Mouse (Mus musculus) midbrain, embryonic 15.5 days (tissue): ENCODE data around the gene Lrrc72. TPM values are rescaled to one million over a fixed set of nuclear protein-coding genes. Genes with fewer than 3 reads are reported as not detected.

Source experiments
- ATAC-seq: fragments of 200-750 bp; cut with Nextera tagmentation; replicated peaks from 2 replicates; pipeline ENCODE4 v1.8.0; 2017; ENCODE audit warnings: moderate TSS enrichment
- H3K27ac ChIP-seq: fragments of 300-500 bp; sonication (generic); 2 replicates; pipeline ENCODE4 v1.5.1; 2015; ENCODE audit warnings: mild to moderate bottlenecking, inconsistent platforms
- H3K27me3 ChIP-seq: fragments of 300-500 bp; sonication (generic); replicated peaks from 2 replicates; pipeline ENCODE4 v1.6.1; 2015; ENCODE audit warnings: inconsistent platforms
- H3K36me3 ChIP-seq: fragments of 300-500 bp; sonication (generic); replicated peaks from 2 replicates; pipeline ENCODE4 v1.6.1; 2015; ENCODE audit warnings: inconsistent platforms
- H3K4me1 ChIP-seq: fragments of 300-500 bp; sonication (generic); 2 replicates; pipeline ENCODE4 v1.6.1; 2015; ENCODE audit warnings: inconsistent platforms
- H3K4me2 ChIP-seq: fragments of 300-500 bp; sonication (generic); 2 replicates; pipeline ENCODE4 v1.6.1; 2015; ENCODE audit warnings: inconsistent platforms, mild to moderate bottlenecking, moderate library complexity
- H3K4me3 ChIP-seq: fragments of 300-500 bp; sonication (generic); 2 replicates; pipeline ENCODE4 v1.5.1; 2015; ENCODE audit warnings: mild to moderate bottlenecking, inconsistent platforms
- H3K9ac ChIP-seq: fragments of 300-500 bp; sonication (generic); 2 replicates; pipeline ENCODE4 v1.6.1; 2015; ENCODE audit warnings: mild to moderate bottlenecking, inconsistent platforms
- H3K9me3 ChIP-seq: fragments of 300-500 bp; sonication (generic); 2 replicates; pipeline ENCODE4 v1.6.1; 2016; ENCODE audit warnings: inconsistent platforms
- WGBS: fragments of 180-500 bp; shearing (Covaris S2); methylation state at CpG from one replicate; pipeline ENCODE4 v1.1.7; 2015; ENCODE audit warnings: mixed read lengths; 5-methylcytosine and 5-hydroxymethylcytosine counted together
- polyA plus RNA-seq: library from polyadenylated mRNA; unstranded; fragments of >200 nt; fragmentation: Nextera tagmentation; extraction: Ambion mirVana; gene quantifications from 2 replicates; pipeline ENCODE4 v1.2.1, GENCODE M21; 2015

Lrrc72 gene
- 0.43 TPM in 1 of 2 replicates, not detected in the other for polyA plus RNA-seq

DNA sequence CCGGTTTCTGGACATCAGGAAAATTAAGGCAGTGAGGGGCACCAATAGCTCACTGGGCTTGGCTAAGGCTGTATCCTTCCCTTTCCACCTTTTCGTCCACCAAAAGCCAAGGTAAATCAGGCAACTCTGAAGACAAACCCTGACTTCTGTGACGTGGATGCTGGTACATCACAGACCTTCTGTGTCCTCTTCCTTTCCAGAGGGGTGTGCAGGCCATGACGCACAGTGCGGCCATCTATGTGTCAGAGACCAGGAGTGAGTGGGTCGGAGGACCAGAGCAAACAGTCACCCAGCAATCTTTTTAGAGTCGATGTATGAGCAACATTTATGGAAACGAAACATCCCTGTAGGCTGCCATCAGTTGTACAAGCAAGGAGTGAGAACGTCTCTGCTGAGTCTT, at the start of gene Lrrc72:
Lrrc72 (minus strand) TSS at position 101 of the 400 bp plus-strand sequence.
- WGBS = 92% methylated on average over 9 of the region's 9 CpGs
- no peaks in the 10 kb centered on the region for H3K36me3 ChIP-seq

DNA sequence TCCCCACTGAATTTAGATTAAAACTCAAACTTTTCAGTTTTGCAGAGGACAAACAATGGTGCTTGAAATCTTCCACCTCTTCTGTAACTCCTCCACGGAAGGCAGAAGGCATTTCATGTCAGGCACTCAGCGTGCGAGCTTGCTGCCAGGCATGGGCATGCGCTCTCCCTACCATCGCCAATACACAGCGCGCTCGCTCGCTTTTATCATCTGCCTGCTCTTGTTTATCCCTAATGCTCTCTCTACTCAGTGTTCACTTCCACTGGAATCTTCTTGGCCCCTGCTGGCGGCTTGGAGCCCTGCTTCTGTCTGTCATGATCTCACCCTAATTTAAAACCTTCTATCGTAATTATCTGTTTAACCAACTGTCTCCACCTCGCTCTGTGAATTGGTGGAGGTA, 49.1 kb upstream of the Lrrc72 start:
- Histone ChIP-seq H3K27me3 (no peaks in the 10 kb centered on the region), H3K9ac (no peak overlapping the region), H3K4me3 (no peak overlapping the region), H3K36me3 (no peaks in the 10 kb centered on the region), H3K4me2 (no peak overlapping the region), H3K9me3 (no peaks in the 10 kb centered on the region), H3K27ac (no peak overlapping the region), H3K4me1 (no peaks in the 10 kb centered on the region)
- 88% methylated on average over 12 of the region's 12 CpGs for WGBS
- no peak for ATAC-seq

More for the DNA sequence above, at the start of gene Lrrc72:
- no peak within 1 kb of the TSS for H3K4me2 ChIP-seq
- no peak for ATAC-seq
- H3K4me1 ChIP-seq = no peaks in the 10 kb centered on the region
- H3K4me3 ChIP-seq = no peak within 1 kb of the TSS
- no peak within 1 kb of the TSS for H3K27ac ChIP-seq
- no peak within 1 kb of the TSS for H3K9ac ChIP-seq
- no peaks in the 10 kb centered on the region for H3K9me3 ChIP-seq
- no peaks in the 10 kb centered on the region for H3K27me3 ChIP-seq

DNA sequence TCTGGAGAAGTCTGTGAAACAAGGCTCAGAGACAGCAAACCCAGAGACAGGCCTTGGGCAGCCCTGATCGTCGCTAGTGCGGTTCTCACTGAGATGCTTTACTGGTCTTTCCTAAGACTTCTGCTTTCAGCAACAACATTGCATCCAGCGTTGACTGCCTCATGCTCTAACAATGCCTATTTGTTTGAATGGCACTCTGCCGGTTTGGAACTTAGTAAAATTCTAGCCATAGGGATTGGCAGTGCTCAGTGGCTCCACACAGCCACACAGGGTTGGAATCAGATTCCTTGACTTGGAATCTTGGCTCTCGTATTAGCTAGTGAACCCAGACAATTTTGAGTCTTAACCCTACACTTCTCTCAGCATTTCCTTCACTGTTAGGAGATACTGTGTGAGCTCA, 38.1 kb upstream of the Lrrc72 start:
- Histone ChIP-seq H3K27me3 (no peaks in the 10 kb centered on the region), H3K9me3 (no peaks in the 10 kb centered on the region), H3K4me3 (no peak overlapping the region), H3K4me1 (no peaks in the 10 kb centered on the region), H3K36me3 (no peaks in the 10 kb centered on the region), H3K4me2 (no peak overlapping the region), H3K9ac (no peak overlapping the region), H3K27ac (no peak overlapping the region)
- ATAC-seq = no peak
- WGBS = 85% methylated on average over 6 of the region's 6 CpGs

DNA sequence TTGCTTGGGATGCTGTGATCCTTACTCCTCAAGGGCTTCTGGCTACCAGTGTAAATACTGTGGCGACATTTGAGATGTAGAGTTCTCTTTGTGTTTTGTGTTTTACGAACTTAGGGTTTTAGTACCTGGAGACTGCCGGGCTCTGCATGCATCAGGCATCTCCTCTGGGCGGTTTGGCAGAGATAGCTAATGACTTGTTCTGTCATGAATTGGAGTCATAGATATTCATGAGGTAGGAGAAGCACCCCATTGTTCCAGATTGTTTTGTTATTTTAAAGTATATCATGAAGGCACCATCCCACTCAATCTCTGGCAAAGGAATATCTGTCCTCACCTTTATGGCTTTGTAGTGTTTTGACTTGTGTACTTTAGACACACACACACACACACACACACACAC, 37.3 kb upstream of the Lrrc72 start:
- no peaks in the 10 kb centered on the region for H3K4me1 ChIP-seq
- no peaks in the 10 kb centered on the region for H3K36me3 ChIP-seq
- H3K9me3 ChIP-seq = no peaks in the 10 kb centered on the region
- no peak overlapping the region for H3K4me2 ChIP-seq
- H3K27me3 ChIP-seq = no peaks in the 10 kb centered on the region
- H3K27ac ChIP-seq = no peak overlapping the region
- no peak overlapping the region for H3K9ac ChIP-seq
- H3K4me3 ChIP-seq = no peak overlapping the region
- ATAC-seq = no peak
- 81% methylated on average over 4 of the region's 4 CpGs for WGBS

DNA sequence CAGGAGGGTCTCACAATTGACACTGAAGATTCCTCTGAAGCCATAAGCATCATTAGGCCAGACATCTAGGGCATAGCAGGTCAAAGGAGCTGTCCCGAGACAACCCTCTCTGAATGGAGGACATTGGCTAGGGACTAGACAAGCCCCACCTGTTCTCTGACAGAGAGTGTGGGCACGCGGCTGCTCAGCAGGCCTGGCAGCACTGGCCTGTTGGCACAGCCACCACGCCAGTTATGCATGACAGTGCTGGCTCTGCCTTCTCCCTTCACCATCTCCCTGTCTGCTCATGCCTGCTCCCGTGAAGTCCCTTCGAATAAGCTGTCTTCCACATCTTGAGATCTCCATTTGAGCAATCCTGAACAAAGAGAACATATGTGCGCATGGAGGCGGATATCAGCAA, 36.4 kb upstream of the Lrrc72 start:
- no peak overlapping the region for H3K9ac ChIP-seq
- H3K36me3 ChIP-seq = no peaks in the 10 kb centered on the region
- H3K9me3 ChIP-seq = no peaks in the 10 kb centered on the region
- no peaks in the 10 kb centered on the region for H3K4me1 ChIP-seq
- no peak for ATAC-seq
- WGBS = 85% methylated on average over 8 of the region's 8 CpGs
- no peaks in the 10 kb centered on the region for H3K27me3 ChIP-seq
- no peak overlapping the region for H3K4me2 ChIP-seq
- no peak overlapping the region for H3K4me3 ChIP-seq
- no peak overlapping the region for H3K27ac ChIP-seq

DNA sequence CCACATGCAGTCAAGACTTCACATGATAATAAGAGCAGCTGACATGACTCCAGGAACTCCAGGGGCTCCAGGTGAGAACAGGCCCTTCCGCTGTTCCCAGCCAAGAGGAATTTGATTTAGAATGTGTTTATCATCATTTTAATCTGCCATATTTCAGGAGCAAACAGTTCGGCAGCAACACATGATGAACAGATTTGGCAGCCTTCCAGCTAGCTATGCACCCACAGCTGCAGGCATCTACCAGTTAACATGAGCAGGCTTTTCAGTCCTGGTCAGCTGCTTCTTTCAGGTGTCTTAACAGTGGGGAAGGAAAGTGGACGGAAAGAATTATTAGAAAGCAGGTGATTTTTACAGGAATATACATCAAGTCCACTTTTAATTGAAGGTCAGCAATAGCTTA, 21.6 kb upstream of the Lrrc72 start:
- H3K9ac ChIP-seq = no peak overlapping the region
- H3K4me3 ChIP-seq = no peak overlapping the region
- no peaks in the 10 kb centered on the region for H3K27me3 ChIP-seq
- H3K27ac ChIP-seq = no peak overlapping the region
- H3K9me3 ChIP-seq = no peaks in the 10 kb centered on the region
- WGBS = 69% methylated on average over 3 of the region's 3 CpGs
- no peak overlapping the region for H3K4me2 ChIP-seq
- no peaks in the 10 kb centered on the region for H3K36me3 ChIP-seq
- H3K4me1 ChIP-seq = no peaks in the 10 kb centered on the region
- no peak for ATAC-seq

DNA sequence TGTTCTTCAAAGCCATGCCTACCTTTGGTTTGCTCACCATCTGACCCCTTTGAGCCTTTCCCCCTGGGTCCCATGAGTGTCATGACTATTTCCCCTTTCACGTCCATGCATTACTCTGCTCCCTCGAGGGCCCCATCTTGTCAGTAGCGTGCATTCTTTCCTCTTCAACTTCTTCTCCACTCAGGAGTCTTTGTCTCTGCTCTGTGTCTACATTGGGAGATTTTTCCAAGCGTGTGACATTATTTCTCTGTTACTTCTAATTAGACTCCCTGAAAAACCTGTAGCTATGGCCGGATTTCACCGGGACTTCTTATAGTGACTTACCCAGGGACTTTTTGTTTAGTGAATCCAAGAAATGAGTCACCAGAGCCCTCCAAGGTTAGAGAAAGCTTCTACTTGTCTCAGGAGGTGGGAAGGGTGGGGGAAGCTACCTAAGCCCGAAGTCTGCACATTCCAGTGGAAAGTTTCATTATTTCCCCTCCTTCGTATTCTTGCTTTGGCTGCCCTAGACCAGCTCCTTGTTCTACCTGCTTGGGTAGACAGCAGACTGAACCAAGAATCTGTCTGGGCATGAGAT, 14.6 kb upstream of the Lrrc72 start:
- Histone ChIP-seq H3K27ac (no peak overlapping the region), H3K36me3 (no peaks in the 10 kb centered on the region), H3K9me3 (no peaks in the 10 kb centered on the region), H3K27me3 (no peaks in the 10 kb centered on the region), H3K4me3 (no peak overlapping the region), H3K9ac (no peak overlapping the region), H3K4me1 (no peaks in the 10 kb centered on the region), H3K4me2 (no peak overlapping the region)
- WGBS = 90% methylated on average over 8 of the region's 8 CpGs
- ATAC-seq = no peak

DNA sequence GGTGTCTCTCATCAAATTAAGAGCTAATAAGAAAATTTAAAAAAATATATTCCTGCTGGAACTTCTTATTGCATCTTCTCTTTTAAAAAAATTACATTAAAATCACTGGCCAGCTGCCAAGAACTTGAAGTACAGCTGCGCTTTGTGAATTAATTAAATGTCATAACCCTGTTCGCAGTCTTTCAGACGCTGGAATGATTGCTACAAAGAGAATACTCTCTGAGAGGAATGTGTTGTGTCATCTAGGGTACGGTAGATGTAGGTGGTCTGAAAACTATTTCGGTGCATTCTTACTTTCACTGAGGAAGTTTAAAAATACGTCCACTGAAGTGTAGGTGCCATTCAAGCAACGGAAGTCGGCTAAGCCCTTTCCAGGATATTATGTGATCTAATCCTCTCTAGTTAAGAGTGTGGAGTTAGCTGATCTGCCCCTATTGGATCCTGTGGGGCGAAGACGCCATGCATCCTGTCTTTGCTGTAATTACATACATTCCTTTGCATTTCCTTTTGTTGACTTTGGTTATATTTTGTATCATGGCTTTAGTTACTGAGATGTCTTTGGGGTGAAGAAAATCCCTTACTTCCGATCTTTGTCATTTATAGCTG, 9.0 kb upstream of the Lrrc72 start:
- no peak overlapping the region for H3K9ac ChIP-seq
- H3K4me1 ChIP-seq = no peaks in the 10 kb centered on the region
- H3K9me3 ChIP-seq = no peaks in the 10 kb centered on the region
- 57% methylated on average over 11 of the region's 11 CpGs for WGBS
- H3K27me3 ChIP-seq = no peaks in the 10 kb centered on the region
- no peak for ATAC-seq
- H3K4me3 ChIP-seq = no peak overlapping the region
- no peak overlapping the region for H3K4me2 ChIP-seq
- H3K36me3 ChIP-seq = no peaks in the 10 kb centered on the region
- H3K27ac ChIP-seq = no peak overlapping the region

DNA sequence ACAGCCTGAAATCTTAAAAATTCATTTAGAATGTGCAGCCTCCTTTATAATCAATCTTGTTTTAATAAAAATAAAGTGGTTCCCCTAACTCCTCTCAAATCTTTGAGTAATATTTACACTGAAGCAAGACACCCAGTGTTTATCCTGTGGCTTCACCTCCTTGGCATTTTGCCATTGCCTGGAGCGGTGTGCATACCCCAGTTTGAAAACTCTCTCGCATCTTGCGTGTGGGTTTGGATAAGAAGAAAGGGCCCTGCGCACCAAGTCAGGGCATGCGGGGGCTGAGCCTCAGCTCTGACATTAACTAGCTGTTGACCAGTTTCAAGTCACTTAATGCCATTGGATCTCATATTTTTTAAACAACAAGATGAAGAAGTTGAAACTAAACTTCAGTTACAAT, 2.2 kb upstream of the Lrrc72 start:
- no peaks in the 10 kb centered on the region for H3K9me3 ChIP-seq
- no peaks in the 10 kb centered on the region for H3K4me1 ChIP-seq
- no peak overlapping the region for H3K27ac ChIP-seq
- H3K4me2 ChIP-seq = no peak overlapping the region
- H3K36me3 ChIP-seq = no peaks in the 10 kb centered on the region
- no peak overlapping the region for H3K4me3 ChIP-seq
- no peaks in the 10 kb centered on the region for H3K27me3 ChIP-seq
- no peak overlapping the region for H3K9ac ChIP-seq
- ATAC-seq = no peak
- 56% methylated on average over 5 of the region's 5 CpGs for WGBS

DNA sequence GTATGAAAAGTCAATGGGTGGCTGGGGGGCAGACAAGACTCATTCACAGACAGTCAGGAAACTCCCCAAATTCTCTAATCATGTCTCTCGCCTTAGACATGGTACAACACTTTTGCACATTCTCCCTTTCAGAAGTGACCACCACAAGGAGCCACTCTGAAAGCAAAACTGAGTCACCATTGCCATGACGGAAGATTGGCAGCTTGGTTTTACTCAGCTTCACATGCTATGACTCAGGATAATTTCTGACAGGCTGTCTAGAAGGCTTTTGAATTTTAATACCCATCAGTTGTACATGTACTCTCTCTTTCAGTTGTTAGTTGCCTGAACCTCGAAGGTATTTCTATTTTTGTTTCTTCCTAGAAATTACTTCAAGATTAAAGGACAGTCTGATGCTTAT, 12.0 kb downstream of the Lrrc72 start:
- 85% methylated on average over 3 of the region's 3 CpGs for WGBS
- Histone ChIP-seq H3K4me1 (no peaks in the 10 kb centered on the region), H3K4me2 (no peak overlapping the region), H3K27me3 (no peaks in the 10 kb centered on the region), H3K9ac (no peak overlapping the region), H3K9me3 (no peaks in the 10 kb centered on the region), H3K27ac (no peak overlapping the region), H3K4me3 (no peak overlapping the region), H3K36me3 (no peaks in the 10 kb centered on the region)
- ATAC-seq = no peak

DNA sequence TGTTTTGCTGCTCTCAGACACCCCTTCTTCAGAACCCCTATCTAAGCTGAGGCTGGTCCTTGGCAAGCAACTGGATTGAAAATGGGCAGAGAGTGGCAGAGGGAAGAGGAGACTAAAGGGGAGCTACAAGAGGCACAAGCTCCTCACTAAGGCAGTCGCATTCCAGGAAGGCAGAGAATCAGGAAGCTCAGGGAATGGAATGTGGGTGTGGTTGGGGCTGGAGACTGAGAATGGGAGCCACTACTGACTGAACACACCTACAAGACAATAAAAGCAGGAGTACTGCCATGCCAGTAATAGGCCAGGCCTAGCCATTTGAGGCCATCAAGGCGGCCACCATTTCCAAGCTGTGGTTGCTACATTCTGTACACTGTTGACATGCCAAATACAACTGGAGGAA, 21.8 kb downstream of the Lrrc72 start:
- H3K27ac ChIP-seq = no peak overlapping the region
- no peak for ATAC-seq
- 85% methylated on average over 2 of the region's 2 CpGs for WGBS
- H3K9ac ChIP-seq = no peak overlapping the region
- no peak overlapping the region for H3K4me3 ChIP-seq
- H3K36me3 ChIP-seq = no peaks in the 10 kb centered on the region
- no peaks in the 10 kb centered on the region for H3K27me3 ChIP-seq
- no peaks in the 10 kb centered on the region for H3K4me1 ChIP-seq
- no peaks in the 10 kb centered on the region for H3K9me3 ChIP-seq
- no peak overlapping the region for H3K4me2 ChIP-seq

DNA sequence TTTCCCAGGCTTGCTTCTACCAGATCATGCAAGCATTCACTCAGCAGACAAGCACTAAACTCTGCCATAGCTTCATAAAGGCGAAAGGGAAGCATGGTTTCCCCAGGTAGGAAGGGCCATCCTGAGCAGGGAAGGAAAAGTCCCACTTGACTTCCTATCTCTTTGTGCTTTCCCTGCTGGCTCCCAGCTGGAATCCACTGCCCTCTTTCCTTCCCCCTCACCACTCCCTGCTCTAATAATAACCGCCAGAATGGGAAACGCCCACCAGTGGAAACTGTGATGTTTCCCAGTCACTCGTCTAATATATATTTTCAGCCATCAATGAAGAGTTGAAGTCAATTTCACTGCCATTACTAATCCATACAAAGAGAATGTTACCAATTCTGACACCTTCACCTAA, 28.8 kb downstream of the Lrrc72 start:
- H3K36me3 ChIP-seq = no peaks in the 10 kb centered on the region
- ATAC-seq = no peak
- H3K4me1 ChIP-seq = no peaks in the 10 kb centered on the region
- H3K4me2 ChIP-seq = no peak overlapping the region
- no peak overlapping the region for H3K4me3 ChIP-seq
- no peaks in the 10 kb centered on the region for H3K27me3 ChIP-seq
- no peaks in the 10 kb centered on the region for H3K9me3 ChIP-seq
- 68% methylated on average over 4 of the region's 4 CpGs for WGBS
- no peak overlapping the region for H3K27ac ChIP-seq
- no peak overlapping the region for H3K9ac ChIP-seq

DNA sequence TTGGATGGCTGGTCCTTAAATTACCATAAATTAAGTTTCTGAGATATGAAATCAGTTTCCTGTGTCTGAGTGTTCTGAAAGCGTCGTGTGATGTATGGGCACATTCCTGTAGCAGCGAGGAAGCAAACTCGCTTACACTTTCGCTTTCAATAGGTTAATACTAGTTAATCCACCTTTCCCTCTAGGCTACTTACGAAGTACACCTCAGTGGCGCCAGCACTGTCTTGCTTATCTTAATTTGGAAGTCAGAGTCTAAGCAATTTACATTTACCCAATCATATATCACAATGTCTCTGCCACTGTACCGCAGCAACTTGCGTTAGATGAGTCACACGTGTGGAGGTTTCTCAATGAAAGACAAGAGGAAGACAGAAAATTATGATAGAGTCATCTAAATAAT, 36.3 kb downstream of the Lrrc72 start:
- 86% methylated on average over 10 of the region's 10 CpGs for WGBS
- no peak overlapping the region for H3K4me3 ChIP-seq
- H3K27me3 ChIP-seq = no peaks in the 10 kb centered on the region
- no peak overlapping the region for H3K4me2 ChIP-seq
- H3K36me3 ChIP-seq = no peaks in the 10 kb centered on the region
- no peak for ATAC-seq
- H3K4me1 ChIP-seq = 0 out of 2 replicates have a peak, but pooled peaks cover 5% of the 10 kb centered on the region
- H3K9me3 ChIP-seq = no peaks in the 10 kb centered on the region
- no peak overlapping the region for H3K27ac ChIP-seq
- H3K9ac ChIP-seq = no peak overlapping the region
